Mouse (Mus musculus): ENCODE data around the gene 1700025G04Rik.

GRCm38 (mm10) chr1:151862109-151862508 lies 227.8 kb downstream of the 1700025G04Rik start:
- TF ChIP-seq CTCF (IDR thresholded peaks at IDR 0.05; ENCODE audit: low read depth) = no peak
- TF ChIP-seq EP300 (IDR thresholded peaks at IDR 0.05; ENCODE audit: low read depth) = no peak
